Mouse (Mus musculus): ENCODE results near the gene Ccdc114. TPM values are rescaled to one million over a fixed set of nuclear protein-coding genes. Genes with fewer than 3 reads are reported as not detected.

The Ccdc114 gene
- polyA plus RNA-seq, 1 experiment from 2014 or later, result 10.0 TPM

DNA sequence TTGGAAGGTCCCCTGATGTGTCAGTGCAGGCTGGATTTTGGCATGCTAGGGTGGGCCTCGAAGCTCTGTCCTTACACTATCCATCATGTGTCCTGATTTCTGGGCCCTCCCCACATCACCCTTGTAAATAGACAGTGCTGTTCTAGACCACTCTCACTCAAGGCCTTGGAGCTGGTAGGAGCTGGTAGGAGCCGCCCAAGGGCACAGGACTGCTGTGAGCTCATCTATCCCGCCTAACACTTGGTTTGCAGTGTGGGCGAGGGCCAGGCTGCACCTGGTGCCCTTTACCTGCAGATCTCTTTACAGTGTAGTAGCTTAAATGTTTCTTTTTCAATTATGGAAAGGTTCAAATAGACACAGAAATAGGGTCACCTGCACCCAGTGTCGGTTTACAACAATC lies 8.9 kb upstream of the Ccdc114 start:
- no peak overlapping the region for H3K27ac ChIP-seq (ENCODE audit: low read depth, low read length)
- H3K9me3 ChIP-seq (ENCODE audit: control insufficient read depth, low read length), result no peaks in the 10 kb centered on the region
- H3K36me3 ChIP-seq (ENCODE audit: control insufficient read depth, insufficient read depth, low read length), result peaks cover under 1% of the 10 kb centered on the region; the same call in 1 of the 2 replicates
- no peak for ATAC-seq (ENCODE audit: low FRiP score, low TSS enrichment)
- H3K4me1 ChIP-seq (ENCODE audit: control insufficient read depth, insufficient read depth, low read length), result peaks cover 32% of the 10 kb centered on the region
- 88% methylated on average over 5 of the region's 5 CpGs for WGBS
- H3K4me3 ChIP-seq (ENCODE audit: low read length), result no peak overlapping the region
- no peak overlapping the region for H3K4me2 ChIP-seq (replicated peaks; ENCODE audit: low read depth, low read length)
- H3K9ac ChIP-seq (ENCODE audit: low read depth, low read length), result no peak overlapping the region
- no peaks in the 10 kb centered on the region for H3K27me3 ChIP-seq (ENCODE audit: control insufficient read depth, insufficient read depth, low read length)

GRCm38 (mm10) chr7:45916056-45917003 lies 7.5 kb upstream of the Ccdc114 start:
- 31% methylated on average over 26 of the region's 26 CpGs for WGBS
- peak overlapping the region; percentile 90 for H3K27ac ChIP-seq (ENCODE audit: low read depth, low read length)
- H3K27me3 ChIP-seq (ENCODE audit: control insufficient read depth, insufficient read depth, low read length), result no peaks in the 10 kb centered on the region
- no peaks in the 10 kb centered on the region; the same call in 1 of the 2 replicates for H3K36me3 ChIP-seq (ENCODE audit: control insufficient read depth, insufficient read depth, low read length)
- peak overlapping the region; percentile 44 for H3K4me2 ChIP-seq (replicated peaks; ENCODE audit: low read depth, low read length)
- ATAC-seq (ENCODE audit: low FRiP score, low TSS enrichment), result peak; percentile 82
- H3K4me3 ChIP-seq (ENCODE audit: low read length), result peak overlapping the region; percentile 18
- H3K9ac ChIP-seq (ENCODE audit: low read depth, low read length), result peak overlapping the region; percentile 42
- H3K4me1 ChIP-seq (ENCODE audit: control insufficient read depth, insufficient read depth, low read length), result peaks cover 42% of the 10 kb centered on the region
- H3K9me3 ChIP-seq (ENCODE audit: control insufficient read depth, low read length), result no peaks in the 10 kb centered on the region

DNA sequence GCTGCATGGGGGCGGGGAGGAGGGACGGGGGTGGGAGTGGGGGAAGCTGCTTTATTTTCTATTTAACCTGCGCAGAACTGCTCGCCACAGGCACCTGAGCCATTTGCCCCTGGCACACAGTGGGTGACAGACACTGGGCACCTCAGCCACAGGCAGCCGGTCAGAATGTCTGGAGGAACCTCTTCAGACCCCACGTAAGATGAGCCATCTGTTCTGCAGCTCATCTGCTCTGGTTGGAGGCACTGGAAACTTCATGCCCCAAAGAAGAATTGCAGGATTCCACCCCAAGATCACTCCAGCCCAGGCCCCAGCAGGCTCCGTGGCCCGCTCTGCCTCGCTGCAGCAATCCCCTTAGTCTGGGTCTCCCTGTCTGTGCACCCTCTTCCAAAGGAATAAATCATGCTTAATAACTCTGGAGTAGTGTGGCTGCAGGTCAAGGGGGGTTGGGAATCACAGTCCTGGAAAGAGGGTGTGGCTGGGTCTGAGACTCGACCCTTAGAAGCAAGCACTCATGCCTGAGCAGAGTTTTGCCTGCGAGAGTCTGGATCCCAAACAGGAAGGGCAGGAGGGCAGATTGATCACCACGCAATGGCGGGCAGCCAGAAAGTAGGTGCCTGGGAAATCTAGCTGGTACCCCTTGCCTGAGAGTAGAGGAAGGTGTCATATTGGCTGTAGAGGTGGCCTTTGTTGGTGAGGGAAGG lies 6.7 kb upstream of the Ccdc114 start:
- peak overlapping the region; percentile 44 for H3K4me2 ChIP-seq (replicated peaks; ENCODE audit: low read depth, low read length)
- no peaks in the 10 kb centered on the region for H3K27me3 ChIP-seq (ENCODE audit: control insufficient read depth, insufficient read depth, low read length)
- H3K4me1 ChIP-seq (ENCODE audit: control insufficient read depth, insufficient read depth, low read length), result peaks cover 50% of the 10 kb centered on the region
- H3K36me3 ChIP-seq (ENCODE audit: control insufficient read depth, insufficient read depth, low read length), result no peaks in the 10 kb centered on the region; the same call in 1 of the 2 replicates
- ATAC-seq (ENCODE audit: low FRiP score, low TSS enrichment), result peak; percentile 14
- 12% methylated on average over 13 of the region's 13 CpGs for WGBS
- H3K27ac ChIP-seq (ENCODE audit: low read depth, low read length), result peak overlapping the region; percentile 90
- H3K9ac ChIP-seq (ENCODE audit: low read depth, low read length), result peak overlapping the region; percentile 36
- H3K9me3 ChIP-seq (ENCODE audit: control insufficient read depth, low read length), result no peaks in the 10 kb centered on the region
- peak overlapping the region; percentile 18; the same call in 1 of the 2 replicates for H3K4me3 ChIP-seq (ENCODE audit: low read length)

- ATAC-seq (ENCODE audit: low FRiP score, low TSS enrichment), result no peak
- WGBS, result 76% methylated on average over 15 of the region's 15 CpGs
- Histone ChIP-seq H3K36me3 (ENCODE audit: control insufficient read depth, insufficient read depth, low read length) (no peaks in the 10 kb centered on the region; the same call in 1 of the 2 replicates), H3K9me3 (ENCODE audit: control insufficient read depth, low read length) (no peaks in the 10 kb centered on the region), H3K9ac (ENCODE audit: low read depth, low read length) (peak overlapping the region; percentile 23; the same call in 1 of the 2 replicates), H3K27ac (ENCODE audit: low read depth, low read length) (peak overlapping the region; percentile 90), H3K4me3 (ENCODE audit: low read length) (no peak overlapping the region), H3K4me2 (replicated peaks; ENCODE audit: low read depth, low read length) (peak overlapping the region; percentile 44; the same call in 1 of the 2 replicates), H3K4me1 (ENCODE audit: control insufficient read depth, insufficient read depth, low read length) (peaks cover 57% of the 10 kb centered on the region), H3K27me3 (ENCODE audit: control insufficient read depth, insufficient read depth, low read length) (no peaks in the 10 kb centered on the region)
Measured at GRCm38 (mm10) chr7:45917926-45918325, 5.9 kb upstream of the Ccdc114 start.

- H3K9me3 ChIP-seq (ENCODE audit: control insufficient read depth, low read length), result no peaks in the 10 kb centered on the region
- no peak overlapping the region for H3K27ac ChIP-seq (ENCODE audit: low read depth, low read length)
- peaks cover 57% of the 10 kb centered on the region for H3K4me1 ChIP-seq (ENCODE audit: control insufficient read depth, insufficient read depth, low read length)
- 76% methylated on average over 14 of the region's 14 CpGs for WGBS
- peak overlapping the region; percentile 50; the same call in 1 of the 2 replicates for H3K4me2 ChIP-seq (replicated peaks; ENCODE audit: low read depth, low read length)
- 0 out of 2 replicates have a peak overlapping the region, but pooled peaks have one; percentile 65 for H3K9ac ChIP-seq (ENCODE audit: low read depth, low read length)
- no peak for ATAC-seq (ENCODE audit: low FRiP score, low TSS enrichment)
- no peak overlapping the region for H3K4me3 ChIP-seq (ENCODE audit: low read length)
- H3K36me3 ChIP-seq (ENCODE audit: control insufficient read depth, insufficient read depth, low read length), result no peaks in the 10 kb centered on the region; the same call in 1 of the 2 replicates
- no peaks in the 10 kb centered on the region for H3K27me3 ChIP-seq (ENCODE audit: control insufficient read depth, insufficient read depth, low read length)
Measured at GRCm38 (mm10) chr7:45919083-45919671, 4.7 kb upstream of the Ccdc114 start.

- H3K27me3 ChIP-seq (ENCODE audit: control insufficient read depth, insufficient read depth, low read length), result no peaks in the 10 kb centered on the region
- H3K36me3 ChIP-seq (ENCODE audit: control insufficient read depth, insufficient read depth, low read length), result no peaks in the 10 kb centered on the region; the same call in 1 of the 2 replicates
- peak overlapping the region; percentile 50 for H3K4me2 ChIP-seq (replicated peaks; ENCODE audit: low read depth, low read length)
- H3K4me1 ChIP-seq (ENCODE audit: control insufficient read depth, insufficient read depth, low read length), result peaks cover 60% of the 10 kb centered on the region
- ATAC-seq (ENCODE audit: low FRiP score, low TSS enrichment), result no peak
- H3K27ac ChIP-seq (ENCODE audit: low read depth, low read length), result peak overlapping the region; percentile 89; the same call in 1 of the 2 replicates
- 0 out of 2 replicates have a peak, but pooled peaks cover 1% of the 10 kb centered on the region for H3K9me3 ChIP-seq (ENCODE audit: control insufficient read depth, low read length)
- WGBS, result 76% methylated on average over 4 of the region's 4 CpGs
- H3K9ac ChIP-seq (ENCODE audit: low read depth, low read length), result peak overlapping the region; percentile 65; the same call in 1 of the 2 replicates
- H3K4me3 ChIP-seq (ENCODE audit: low read length), result peak overlapping the region; percentile 46
Measured at GRCm38 (mm10) chr7:45919761-45920160, 4.1 kb upstream of the Ccdc114 start.

DNA sequence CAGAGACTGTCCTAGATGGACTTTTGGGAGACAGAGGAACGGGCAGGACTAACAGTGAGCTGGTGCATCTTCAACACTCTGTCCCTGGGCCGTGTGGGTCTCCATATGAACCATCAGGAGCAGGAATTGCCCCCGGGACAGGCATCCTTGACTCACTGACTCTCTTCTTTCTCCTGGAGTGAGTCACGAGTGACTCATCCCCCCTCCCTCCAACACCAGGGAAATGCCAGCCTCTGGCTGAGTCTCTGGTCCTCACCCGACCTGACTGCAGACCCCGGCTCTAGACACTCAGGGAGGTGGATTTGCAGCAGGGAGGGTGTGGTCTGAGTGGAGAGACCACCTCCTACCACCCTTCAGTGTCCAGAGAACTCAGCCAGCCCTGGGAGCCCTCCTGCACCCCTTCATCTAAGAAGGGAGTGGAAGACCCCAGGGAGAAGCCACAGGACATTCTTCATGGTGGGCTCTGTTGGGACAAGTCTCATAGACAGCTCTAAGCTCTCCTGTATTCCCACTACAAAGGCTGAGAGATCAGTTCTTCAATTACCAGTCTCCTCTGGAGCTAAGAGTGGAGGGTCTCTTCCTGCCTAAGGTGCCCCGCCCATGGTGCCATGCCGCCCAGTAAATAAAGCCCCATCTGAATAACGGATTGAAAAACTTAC lies 3.2 kb upstream of the Ccdc114 start:
- WGBS, result 30% methylated on average over 9 of the region's 9 CpGs
- H3K4me2 ChIP-seq (replicated peaks; ENCODE audit: low read depth, low read length), result peak overlapping the region; percentile 50
- H3K36me3 ChIP-seq (ENCODE audit: control insufficient read depth, insufficient read depth, low read length), result no peaks in the 10 kb centered on the region; the same call in 1 of the 2 replicates
- H3K9ac ChIP-seq (ENCODE audit: low read depth, low read length), result peak overlapping the region; percentile 65
- peaks cover 63% of the 10 kb centered on the region for H3K4me1 ChIP-seq (ENCODE audit: control insufficient read depth, insufficient read depth, low read length)
- no peak for ATAC-seq (ENCODE audit: low FRiP score, low TSS enrichment)
- no peaks in the 10 kb centered on the region for H3K27me3 ChIP-seq (ENCODE audit: control insufficient read depth, insufficient read depth, low read length)
- H3K4me3 ChIP-seq (ENCODE audit: low read length), result peak overlapping the region; percentile 46
- 0 out of 2 replicates have a peak, but pooled peaks cover 4% of the 10 kb centered on the region for H3K9me3 ChIP-seq (ENCODE audit: control insufficient read depth, low read length)
- H3K27ac ChIP-seq (ENCODE audit: low read depth, low read length), result peak overlapping the region; percentile 89

DNA sequence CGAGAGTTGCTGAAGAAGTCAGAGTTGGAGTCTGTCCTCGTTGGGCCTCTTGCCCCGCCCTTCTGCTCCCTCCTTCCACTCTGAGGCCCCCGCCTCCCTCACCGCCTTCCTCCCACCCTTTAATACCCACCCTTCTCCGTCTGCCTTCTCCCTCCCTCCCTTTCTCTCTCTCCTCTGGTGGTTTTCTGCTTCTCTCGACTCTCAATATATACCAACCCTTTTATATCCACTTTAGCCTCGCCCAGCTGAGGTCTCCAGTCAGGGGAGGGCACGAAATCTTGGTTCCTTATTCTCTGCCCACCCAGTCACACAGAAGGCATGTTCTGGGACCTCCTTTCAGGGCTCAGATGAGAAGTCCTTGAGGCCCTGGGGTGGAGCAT lies 2.6 kb upstream of the Ccdc114 start, which contains the start of gene Emp3:
Gene Emp3, minus strand, starts transcription at position 163 of the 380 bp plus-strand sequence.
- no peaks in the 10 kb centered on the region for H3K27me3 ChIP-seq (ENCODE audit: control insufficient read depth, insufficient read depth, low read length)
- H3K9ac ChIP-seq (ENCODE audit: low read depth, low read length), result peak within 1 kb of the TSS; percentile 65
- 0 out of 2 replicates have a peak, but pooled peaks cover 4% of the 10 kb centered on the region for H3K9me3 ChIP-seq (ENCODE audit: control insufficient read depth, low read length)
- peak within 1 kb of the TSS; percentile 90 for H3K27ac ChIP-seq (ENCODE audit: low read depth, low read length)
- peak within 1 kb of the TSS; percentile 46 for H3K4me3 ChIP-seq (ENCODE audit: low read length)
- whole genome bisulfite sequencing, result 22% methylated on average over 9 of the region's 9 CpGs
- H3K4me2 ChIP-seq (replicated peaks; ENCODE audit: low read depth, low read length), result peak within 1 kb of the TSS; percentile 50
- H3K4me1 ChIP-seq (ENCODE audit: control insufficient read depth, insufficient read depth, low read length), result peaks cover 58% of the 10 kb centered on the region
- ATAC-seq (ENCODE audit: low FRiP score, low TSS enrichment), result no peak
- no peaks in the 10 kb centered on the region; the same call in 1 of the 2 replicates for H3K36me3 ChIP-seq (ENCODE audit: control insufficient read depth, insufficient read depth, low read length)

All from kidney, embryonic 14.5 days (tissue).